Mouse (Mus musculus): ENCODE results near the gene Rpl23a. TPM values are rescaled to one million over a fixed set of nuclear protein-coding genes. Genes with fewer than 3 reads are reported as not detected.

Gene Rpl23a
- polyA plus RNA-seq, 1 experiment from 2014 or later: 711 TPM

- WGBS: 90% methylated on average over 6 of the region's 6 CpGs
- Histone ChIP-seq H3K27me3 (ENCODE audit: control insufficient read depth, insufficient read depth, low read length) (no peaks in the 10 kb centered on the region), H3K9ac (ENCODE audit: low read length) (no peak overlapping the region), H3K27ac (ENCODE audit: low read length) (no peak overlapping the region), H3K4me3 (ENCODE audit: low read length) (no peak overlapping the region), H3K9me3 (replicated peaks; ENCODE audit: control insufficient read depth, low read length) (no peaks in the 10 kb centered on the region), H3K4me1 (ENCODE audit: control insufficient read depth, insufficient read depth, low read length) (peaks cover 27% of the 10 kb centered on the region), H3K36me3 (ENCODE audit: control insufficient read depth, insufficient read depth) (no peaks in the 10 kb centered on the region), H3K4me2 (ENCODE audit: low read depth, low read length) (no peak overlapping the region)
- no peak for ATAC-seq (replicated peaks; ENCODE audit: extremely low read depth, insufficient read depth, low FRiP score)
Measured at GRCm38 (mm10) chr11:78133915-78134314, 49.5 kb downstream of the Rpl23a start.

Small RNAs within 50 kb of the gene (microRNA-seq; reads per million reads assigned to microRNA genes)
- gene Mir7653: 0.59 reads per million

Other genes with a start within 250 kb of the Rpl23a start
- 11.6 and 12.4 TPM in 2 replicates for gene Phf12, start 200.8 kb downstream of the Rpl23a start, polyA plus RNA-seq (2015; fragmentation: Nextera tagmentation; extraction: Ambion mirVana)
- 12.3 and 12.6 TPM in 2 replicates for gene Dhrs13, start 151.3 kb downstream of the Rpl23a start, polyA plus RNA-seq (2015; fragmentation: Nextera tagmentation; extraction: Ambion mirVana)
- gene Flot2, start 145.7 kb downstream of the Rpl23a start, polyA plus RNA-seq (2015; fragmentation: Nextera tagmentation; extraction: Ambion mirVana): 109 and 112 TPM in 2 replicates
- gene Eral1, start 103.2 kb downstream of the Rpl23a start, polyA plus RNA-seq (2015; fragmentation: Nextera tagmentation; extraction: Ambion mirVana): 27.6 TPM in 2 replicates
- 14.9 and 15.2 TPM in 2 replicates for gene Fam222b, start 88.9 kb downstream of the Rpl23a start, polyA plus RNA-seq (2015; fragmentation: Nextera tagmentation; extraction: Ambion mirVana)
- gene Traf4, start 18.0 kb downstream of the Rpl23a start, polyA plus RNA-seq (2015; fragmentation: Nextera tagmentation; extraction: Ambion mirVana): 37.3 and 39.1 TPM in 2 replicates
- 17.7 TPM in 2 replicates for gene Nek8, start 6.9 kb downstream of the Rpl23a start, polyA plus RNA-seq (2015; fragmentation: Nextera tagmentation; extraction: Ambion mirVana)
- 14.2 and 16.1 TPM in 2 replicates for gene Tlcd1, start 6.9 kb downstream of the Rpl23a start, polyA plus RNA-seq (2015; fragmentation: Nextera tagmentation; extraction: Ambion mirVana)
- gene Rab34, start 4.8 kb upstream of the Rpl23a start, polyA plus RNA-seq (2015; fragmentation: Nextera tagmentation; extraction: Ambion mirVana): 51.5 and 60.8 TPM in 2 replicates
- gene Proca1, start 9.8 kb upstream of the Rpl23a start, polyA plus RNA-seq (2015; fragmentation: Nextera tagmentation; extraction: Ambion mirVana): 2.4 and 2.6 TPM in 2 replicates
- gene Sdf2, start 62.2 kb upstream of the Rpl23a start, polyA plus RNA-seq (2015; fragmentation: Nextera tagmentation; extraction: Ambion mirVana): 58.0 and 64.5 TPM in 2 replicates
- 16.3 and 16.9 TPM in 2 replicates for gene Supt6, start 62.4 kb upstream of the Rpl23a start, polyA plus RNA-seq (2015; fragmentation: Nextera tagmentation; extraction: Ambion mirVana)
- gene 2610507B11Rik, start 78.2 kb upstream of the Rpl23a start, polyA plus RNA-seq (2015; fragmentation: Nextera tagmentation; extraction: Ambion mirVana): 67.1 and 70.8 TPM in 2 replicates
- 0.32 and 0.51 TPM in 2 replicates for gene BC030499, start 107.3 kb upstream of the Rpl23a start, polyA plus RNA-seq (2015; fragmentation: Nextera tagmentation; extraction: Ambion mirVana)
- gene Spag5, start 117.9 kb upstream of the Rpl23a start, polyA plus RNA-seq (2015; fragmentation: Nextera tagmentation; extraction: Ambion mirVana): 27.7 and 28.5 TPM in 2 replicates
- gene Aldoc, start 139.4 kb upstream of the Rpl23a start, polyA plus RNA-seq (2015; fragmentation: Nextera tagmentation; extraction: Ambion mirVana): 29.0 and 30.7 TPM in 2 replicates
- 52.3 and 56.3 TPM in 2 replicates for gene Pigs, start 144.8 kb upstream of the Rpl23a start, polyA plus RNA-seq (2015; fragmentation: Nextera tagmentation; extraction: Ambion mirVana)
- gene Unc119, start 159.9 kb upstream of the Rpl23a start, polyA plus RNA-seq (2015; fragmentation: Nextera tagmentation; extraction: Ambion mirVana): 34.0 and 37.1 TPM in 2 replicates
- 4.1 and 7.9 TPM in 2 replicates for gene Foxn1, start 203.0 kb upstream of the Rpl23a start, polyA plus RNA-seq (2015; fragmentation: Nextera tagmentation; extraction: Ambion mirVana)
- gene Slc13a2, start 238.6 kb upstream of the Rpl23a start, polyA plus RNA-seq (2015; fragmentation: Nextera tagmentation; extraction: Ambion mirVana): 0.10 and 0.70 TPM in 2 replicates

All from heart, embryonic 16.5 days (tissue).